Mouse (Mus musculus) layer of hippocampus, adult 11-12 months (tissue): ENCODE data around the gene Atg7.
A peak's percentile ranks its signal among the peaks of the same experiment; 100 is the strongest.

ENCODE experiments used
- DNase-seq: peaks from one replicate; pipeline ENCODE4 v3.0.0; 2022; ENCODE audit warnings: low spot score

Atg7 gene

GRCm38 (mm10) chr6:114855644-114856043 lies 212.7 kb downstream of the Atg7 start:
- DNase-seq = no peak

GRCm38 (mm10) chr6:114856501-114856900 lies 213.6 kb downstream of the Atg7 start:
- DNase-seq = no peak

GRCm38 (mm10) chr6:114857996-114858721 lies 215.3 kb downstream of the Atg7 start:
- DNase-seq = no peak

- DNase-seq = no peak
These were observed 215.8 kb downstream of the Atg7 start for GRCm38 (mm10) chr6:114858722-114859053.

- no peak for DNase-seq
These were observed 218.0 kb downstream of the Atg7 start for GRCm38 (mm10) chr6:114860677-114861568.

- no peak for DNase-seq
These were observed 218.7 kb downstream of the Atg7 start for GRCm38 (mm10) chr6:114861591-114861990.

- no peak for DNase-seq
These were observed 219.1 kb downstream of the Atg7 start for GRCm38 (mm10) chr6:114862046-114862445.

- no peak for DNase-seq
These were observed 220.6 kb downstream of the Atg7 start for GRCm38 (mm10) chr6:114863501-114863900.

GRCm38 (mm10) chr6:114864421-114864820 lies 221.5 kb downstream of the Atg7 start:
- DNase-seq = no peak

GRCm38 (mm10) chr6:114866078-114866477 lies 223.2 kb downstream of the Atg7 start:
- no peak for DNase-seq

- DNase-seq = no peak
These were observed 223.7 kb downstream of the Atg7 start for GRCm38 (mm10) chr6:114866619-114867018.

GRCm38 (mm10) chr6:114868656-114869055 lies 225.8 kb downstream of the Atg7 start:
- DNase-seq = no peak

GRCm38 (mm10) chr6:114869501-114870076 lies 226.7 kb downstream of the Atg7 start:
- DNase-seq = no peak

- DNase-seq = no peak
These were observed 228.2 kb downstream of the Atg7 start for GRCm38 (mm10) chr6:114871010-114871660.

- DNase-seq = no peak
These were observed 230.9 kb downstream of the Atg7 start for GRCm38 (mm10) chr6:114873808-114874137.

GRCm38 (mm10) chr6:114874138-114874928 lies 231.4 kb downstream of the Atg7 start:
- no peak for DNase-seq

- peak; percentile 93 for DNase-seq
These were observed 232.2 kb downstream of the Atg7 start for GRCm38 (mm10) chr6:114875018-114875558.

- DNase-seq = no peak
These were observed 233.1 kb downstream of the Atg7 start for GRCm38 (mm10) chr6:114876033-114876432.

- no peak for DNase-seq
These were observed 233.6 kb downstream of the Atg7 start for GRCm38 (mm10) chr6:114876546-114876945.

- no peak for DNase-seq
These were observed 236.1 kb downstream of the Atg7 start for GRCm38 (mm10) chr6:114878841-114879520.

- DNase-seq = no peak
These were observed 237.9 kb downstream of the Atg7 start for GRCm38 (mm10) chr6:114880798-114881197.
